30 mouse cellular contexts compared by ENCODE assay signal in the genomic region with DNA sequence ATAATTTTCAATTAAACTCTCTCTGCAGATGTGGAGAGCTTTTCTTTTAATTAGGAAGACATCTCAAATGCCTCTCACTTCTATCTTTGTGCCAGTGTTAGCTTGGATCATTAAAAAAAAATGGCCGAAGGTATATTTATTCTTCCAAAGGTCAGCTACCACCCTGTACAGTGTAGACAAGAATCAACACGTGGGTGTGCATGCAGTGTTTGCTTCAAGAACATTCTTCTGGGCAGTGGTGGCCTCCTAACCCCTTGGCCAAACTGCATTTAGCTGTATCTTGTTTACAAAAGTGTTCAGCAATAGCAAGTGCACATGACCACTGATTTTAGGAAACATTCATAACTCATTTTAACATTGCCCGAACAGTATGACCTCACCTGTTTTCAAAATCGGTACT.
DNase-seq lines count a peak whose midpoint lies in the region; ATAC-seq and TF ChIP-seq lines count a peak whose summit lies in the region.
"Had no signal": no experiment of that assay in that cellular context is flagged by ENCODE, and none has a peak within 500 bp of the region (broad histone marks: within the 10 kb centered on the region; RNA-seq: fewer than 3 reads in every experiment).

No protein-coding gene starts in this region.

- no peak overlapping the region for H3K4me2 ChIP-seq in intestine, embryonic 15.5 days (replicated peaks)
- no peak overlapping the region for H3K4me2 ChIP-seq in intestine, postnatal 0 days (replicated peaks; ENCODE audit: low read depth)
- no peak overlapping the region for H3K4me2 ChIP-seq in stomach, embryonic 14.5 days (replicated peaks; ENCODE audit: low read depth, low read length)
- H3K4me2 ChIP-seq in forebrain, embryonic 12.5 days: no peak overlapping the region
- H3K4me2 ChIP-seq: embryonic facial prominence, embryonic 13.5 days; heart, embryonic 15.5 days; hindbrain, embryonic 12.5 days; limb, embryonic 12.5 days; lung, embryonic 15.5 days; midbrain, embryonic 15.5 days; neural tube, embryonic 13.5 days had no signal

- H3K27ac ChIP-seq in gastrocnemius, adult 2 months: 0 out of 2 replicates have a peak overlapping the region, but pooled peaks have one; percentile 12
- H3K27ac ChIP-seq in intestine, embryonic 15.5 days: no peak overlapping the region
- no peak overlapping the region for H3K27ac ChIP-seq in intestine, postnatal 0 days (ENCODE audit: low read depth, low read length)
- no peak overlapping the region for H3K27ac ChIP-seq in stomach, embryonic 14.5 days (ENCODE audit: low read length)
- H3K27ac ChIP-seq in forebrain, embryonic 12.5 days: no peak overlapping the region
- H3K27ac ChIP-seq: embryonic facial prominence, embryonic 13.5 days; heart, embryonic 15.5 days; hindbrain, embryonic 12.5 days; limb, embryonic 12.5 days; lung, embryonic 15.5 days; midbrain, embryonic 15.5 days; neural tube, embryonic 13.5 days had no signal

- H3K9ac ChIP-seq in intestine, embryonic 15.5 days: no peak overlapping the region
- no peak overlapping the region for H3K9ac ChIP-seq in intestine, postnatal 0 days (ENCODE audit: low read depth, low read length)
- no peak overlapping the region for H3K9ac ChIP-seq in stomach, embryonic 14.5 days (replicated peaks; ENCODE audit: low read depth, low read length)
- H3K9ac ChIP-seq in forebrain, embryonic 12.5 days: no peak overlapping the region
- H3K9ac ChIP-seq: embryonic facial prominence, embryonic 13.5 days; heart, embryonic 15.5 days; hindbrain, embryonic 12.5 days; limb, embryonic 12.5 days; lung, embryonic 15.5 days; midbrain, embryonic 15.5 days; neural tube, embryonic 13.5 days had no signal

- peaks cover 3% of the 10 kb centered on the region; the same call in 1 of the 2 replicates for H3K4me1 ChIP-seq in intestine, embryonic 15.5 days (replicated peaks)
- no peaks in the 10 kb centered on the region for H3K4me1 ChIP-seq in intestine, postnatal 0 days (replicated peaks; ENCODE audit: control insufficient read depth, insufficient read depth, low read length)
- no peaks in the 10 kb centered on the region for H3K4me1 ChIP-seq in stomach, embryonic 14.5 days (ENCODE audit: control insufficient read depth, insufficient read depth, low read length)
- peaks cover 6% of the 10 kb centered on the region; the same call in 1 of the 2 replicates for H3K4me1 ChIP-seq in forebrain, embryonic 12.5 days
- H3K4me1 ChIP-seq: hindbrain, embryonic 12.5 days; midbrain, embryonic 15.5 days had no signal

- DNase-seq in gastrocnemius, adult 2 months: no peak
- no peak for DNase-seq in gastrocnemius, adult 8-10 months (ENCODE audit: low spot score in 2 of 2)
- peak; percentile 26 for DNase-seq in adipocyte (ENCODE audit: low spot score)
- DNase-seq in adrenal gland, adult 2 months: no peak
- DNase-seq: adrenal gland, postnatal 14 days; cerebellum, adult 8-10 months; cerebellum, postnatal 36 days; embryo, embryonic 11 days; gastrocnemius, postnatal 14 days; heart, adult 11 months; kidney, adult 9 months; lung, postnatal 4 days; retina, postnatal 1 day; thymus, adult 2 months; thymus, postnatal 4 days had no signal

- 66% methylated on average over 4 of the region's 4 CpGs for WGBS in intestine, embryonic 15.5 days
- WGBS in intestine, postnatal 0 days: 47% methylated on average over 4 of the region's 4 CpGs
- WGBS in stomach, embryonic 14.5 days: 63% methylated on average over 4 of the region's 4 CpGs
- 90% methylated on average over 4 of the region's 4 CpGs for WGBS in forebrain, embryonic 12.5 days

- no peaks in the 10 kb centered on the region for H3K27me3 ChIP-seq in intestine, embryonic 15.5 days (replicated peaks)
- H3K27me3 ChIP-seq in intestine, postnatal 0 days (replicated peaks; ENCODE audit: control insufficient read depth, insufficient read depth, low read length): no peaks in the 10 kb centered on the region
- H3K27me3 ChIP-seq in stomach, embryonic 14.5 days (ENCODE audit: control insufficient read depth, insufficient read depth, low read length): no peaks in the 10 kb centered on the region
- no peaks in the 10 kb centered on the region for H3K27me3 ChIP-seq in forebrain, embryonic 12.5 days
- H3K27me3 ChIP-seq: embryonic facial prominence, embryonic 13.5 days; heart, embryonic 15.5 days; hindbrain, embryonic 12.5 days; limb, embryonic 12.5 days; lung, embryonic 15.5 days; midbrain, embryonic 15.5 days; neural tube, embryonic 13.5 days had no signal

- no peak overlapping the region for H3K4me3 ChIP-seq in gastrocnemius, adult 2 months
- no peak overlapping the region for H3K4me3 ChIP-seq in intestine, embryonic 15.5 days (replicated peaks)
- no peak overlapping the region for H3K4me3 ChIP-seq in intestine, postnatal 0 days (ENCODE audit: low read depth, low read length)
- no peak overlapping the region for H3K4me3 ChIP-seq in stomach, embryonic 14.5 days (ENCODE audit: low read depth, low read length)
- no peak overlapping the region for H3K4me3 ChIP-seq in forebrain, embryonic 12.5 days (replicated peaks)
- H3K4me3 ChIP-seq: embryonic facial prominence, embryonic 13.5 days; erythroblast, embryonic 14.5 days; heart, embryonic 15.5 days; hindbrain, embryonic 12.5 days; limb, embryonic 12.5 days; lung, embryonic 15.5 days; midbrain, embryonic 15.5 days; myocyte; neural tube, embryonic 13.5 days had no signal

- no peaks in the 10 kb centered on the region for H3K9me3 ChIP-seq in intestine, embryonic 15.5 days
- H3K9me3 ChIP-seq in intestine, postnatal 0 days (ENCODE audit: control insufficient read depth): no peaks in the 10 kb centered on the region
- no peaks in the 10 kb centered on the region for H3K9me3 ChIP-seq in stomach, embryonic 14.5 days (ENCODE audit: control insufficient read depth, low read depth, low read length)
- no peaks in the 10 kb centered on the region for H3K9me3 ChIP-seq in forebrain, embryonic 12.5 days
- H3K9me3 ChIP-seq: embryonic facial prominence, embryonic 13.5 days; heart, embryonic 15.5 days; hindbrain, embryonic 12.5 days; limb, embryonic 12.5 days; lung, embryonic 15.5 days; midbrain, embryonic 15.5 days; neural tube, embryonic 13.5 days had no signal

- no peak for TF ChIP-seq CTCF in gastrocnemius, adult 2 months (IDR thresholded peaks at IDR 0.05)
- no peak for TF ChIP-seq CTCF in intestine, postnatal 0 days (IDR thresholded peaks at IDR 0.05; ENCODE audit: low read depth)

- ATAC-seq in intestine, embryonic 15.5 days: 0 out of 2 replicates have a peak, but pooled peaks have one; percentile 55
- no peak for ATAC-seq in intestine, postnatal 0 days
- peak; percentile 61; the same call in 1 of the 2 replicates for ATAC-seq in stomach, embryonic 14.5 days (ENCODE audit: insufficient number of reproducible peaks, insufficient read depth, low FRiP score, low read depth)
- ATAC-seq in forebrain, embryonic 12.5 days (ENCODE audit: low FRiP score): no peak
- ATAC-seq: activated CD4-positive, CD25-positive, alpha-beta regulatory T cell, adult 4 months; forebrain, embryonic 14.5 days; midbrain, embryonic 15.5 days had no signal

- intact Hi-C loops in gastrocnemius, adult 2 months (cut with DNase I): no loop called here

- H3K36me3 ChIP-seq in intestine, embryonic 15.5 days: no peaks in the 10 kb centered on the region
- no peaks in the 10 kb centered on the region for H3K36me3 ChIP-seq in intestine, postnatal 0 days (ENCODE audit: control insufficient read depth, insufficient read depth)
- no peaks in the 10 kb centered on the region for H3K36me3 ChIP-seq in stomach, embryonic 14.5 days (ENCODE audit: control insufficient read depth, insufficient read depth, low read length)
- H3K36me3 ChIP-seq in forebrain, embryonic 12.5 days (replicated peaks): no peaks in the 10 kb centered on the region
- H3K36me3 ChIP-seq: hindbrain, embryonic 12.5 days; lung, embryonic 15.5 days; midbrain, embryonic 15.5 days; neural tube, embryonic 13.5 days had no signal

Comparison
In these comparisons a context has a peak if more than half of its experiments do, and no peak if none do; other contexts are left out.
1. ATAC-seq: peak in intestine, embryonic 15.5 days (single experiment) and stomach, embryonic 14.5 days (single experiment); none in intestine, postnatal 0 days (single experiment) and forebrain, embryonic 12.5 days (single experiment).